Mouse (Mus musculus) adrenal gland, postnatal 10 days (tissue): ENCODE results near the gene Vcpkmt. TPM values are rescaled to one million over a fixed set of nuclear protein-coding genes. Genes with fewer than 3 reads are reported as not detected.
"Not testable (repeated sequence)": the region's sequence is repeated elsewhere in the genome, so short reads cannot be mapped to it uniquely, and the experiment has no call there.

Experiments used
- DNase-seq: peaks from one replicate; pipeline ENCODE4 v3.0.0; 2021; ENCODE audit warnings: mixed read lengths
- long read RNA-seq, 2 experiments: library from polyadenylated mRNA; stranded (forward); transcript quantifications; one replicate each; pipeline ENCODE4 v2.0.0; 2021
- total RNA-seq, 2 experiments: library from RNA; stranded (reverse); gene quantifications; 2 replicates each; pipeline ENCODE4 v1.2.3; 2021

Gene Vcpkmt
- 10 to 100 TPM; 10.7 to 10.8 TPM for total RNA-seq
- long read RNA-seq, experiment 1, transcript Vcpkmt-201 (6 exons, 1,027 nt) = major isoform, 5 of 10 reads
- long read RNA-seq, experiment 1, partial matches to known transcripts = 3 of 10 reads
- long read RNA-seq, experiment 1, other reads (novel, unspliced or antisense) = 2 of 10 reads
- long read RNA-seq, experiment 2, partial matches to known transcripts = 1 of 7 reads
- long read RNA-seq, experiment 2, other reads (novel, unspliced or antisense) = 3 of 7 reads

DNA sequence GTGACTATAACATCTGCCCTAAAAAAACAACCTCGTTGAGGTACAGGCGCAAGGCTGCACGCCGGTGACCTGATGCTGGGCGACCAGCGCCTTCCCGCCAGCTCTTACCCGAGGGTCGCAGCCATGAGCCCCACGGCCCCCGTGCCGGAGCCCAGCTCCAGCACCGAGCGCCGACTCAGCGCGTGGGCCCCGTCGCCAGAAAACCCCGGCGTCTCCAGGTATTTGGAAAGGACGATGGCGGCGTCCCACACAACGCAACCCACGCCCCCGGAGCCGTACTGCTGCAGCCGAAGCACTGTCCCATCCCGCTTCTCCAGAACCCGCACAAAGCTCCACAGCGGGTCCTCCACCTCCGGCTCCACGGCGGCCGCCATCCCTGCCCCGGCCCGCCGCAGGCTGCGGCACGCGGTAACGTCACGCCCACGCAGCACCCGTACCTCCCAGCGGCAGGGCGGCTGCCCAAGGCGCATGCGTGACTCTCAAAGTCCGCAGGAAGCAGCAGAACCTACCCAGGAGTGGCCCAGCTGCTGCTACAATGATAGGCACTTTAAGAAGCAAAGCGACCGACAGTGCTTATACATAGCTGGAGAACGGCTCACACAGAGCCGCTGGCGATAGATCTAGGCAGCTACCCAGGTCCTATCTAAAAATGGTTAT, at the start of gene Vcpkmt:
TSS of gene Vcpkmt (minus strand) at position 416 of the 657 bp plus-strand sequence.
- peak; percentile 91 for DNase-seq

DNA sequence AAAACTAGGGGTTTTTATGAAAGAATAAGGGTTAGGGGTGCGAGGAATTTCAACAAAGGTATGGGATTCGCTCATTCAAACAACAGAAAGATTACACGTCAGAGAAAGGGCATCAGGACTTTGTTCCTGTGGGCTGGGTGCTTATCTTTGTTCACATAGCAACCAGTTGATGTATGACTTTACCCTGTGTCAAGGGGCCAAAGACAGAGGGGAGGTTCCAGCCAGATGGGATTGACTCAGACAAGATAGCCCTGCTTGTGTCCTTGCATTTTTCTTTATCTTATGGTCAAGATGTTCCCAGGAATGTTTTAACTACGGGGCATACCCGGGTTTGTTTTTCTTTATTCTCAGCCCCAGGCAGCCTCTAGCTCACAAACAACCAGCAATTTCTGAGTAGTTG, 35.8 kb upstream of the Vcpkmt start:
- not testable (repeated sequence) for DNase-seq

DNA sequence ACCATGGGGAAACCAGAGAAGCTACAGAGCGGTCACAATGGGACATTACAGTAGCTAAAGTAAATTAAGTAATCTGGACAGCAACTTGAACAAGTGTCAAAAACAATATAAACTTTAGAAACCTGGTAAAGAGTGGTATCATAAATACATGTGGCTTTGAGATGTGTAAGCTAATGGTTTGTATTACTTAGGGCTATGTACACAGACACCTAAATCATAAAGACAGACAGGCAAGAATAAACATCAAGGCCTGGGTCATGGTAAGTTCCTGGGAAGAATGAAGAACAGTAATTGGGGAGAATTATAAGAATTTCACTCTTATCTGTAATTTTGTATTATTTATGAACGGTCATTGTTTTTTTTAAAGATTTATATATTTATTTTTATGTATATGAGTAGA, 21.5 kb upstream of the Vcpkmt start:
- no peak for DNase-seq

DNA sequence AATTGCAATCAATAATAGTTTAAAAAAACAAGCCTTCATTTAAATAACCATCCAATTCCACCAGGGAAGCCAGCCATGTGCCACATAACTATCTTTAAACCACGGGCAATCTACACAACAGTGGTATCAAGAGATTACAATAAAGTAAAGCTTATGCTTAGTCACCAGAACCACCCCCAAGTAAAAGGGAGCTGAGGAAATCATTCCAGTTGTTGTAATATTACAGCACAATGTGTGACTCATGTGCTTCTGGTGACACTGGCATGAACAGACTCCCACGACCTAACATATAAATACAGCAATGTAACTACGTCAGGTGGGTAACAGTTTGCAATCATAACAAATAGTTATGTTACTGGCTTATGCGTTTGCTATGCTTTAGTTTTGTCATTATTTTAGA, 14.6 kb upstream of the Vcpkmt start:
- DNase-seq = no peak

DNA sequence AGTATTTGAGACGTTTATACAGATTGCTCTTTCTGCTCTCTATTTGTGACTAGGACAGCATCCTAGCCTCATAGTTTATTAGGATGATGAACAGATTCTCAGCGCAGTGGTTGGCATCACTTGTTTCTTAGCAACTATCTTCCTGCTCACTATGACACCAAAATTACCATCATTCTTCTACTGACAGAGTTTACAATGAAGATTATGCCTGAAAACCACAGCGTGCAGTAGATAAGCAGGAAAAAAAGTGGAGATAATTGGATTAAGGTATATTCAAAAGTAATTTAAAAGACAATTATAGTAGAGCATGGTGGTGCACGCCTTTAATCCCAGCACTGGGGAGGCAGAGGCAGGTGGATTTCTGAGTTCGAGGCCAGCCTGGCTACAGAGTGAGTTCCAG, 10.3 kb upstream of the Vcpkmt start:
- DNase-seq = no peak

DNA sequence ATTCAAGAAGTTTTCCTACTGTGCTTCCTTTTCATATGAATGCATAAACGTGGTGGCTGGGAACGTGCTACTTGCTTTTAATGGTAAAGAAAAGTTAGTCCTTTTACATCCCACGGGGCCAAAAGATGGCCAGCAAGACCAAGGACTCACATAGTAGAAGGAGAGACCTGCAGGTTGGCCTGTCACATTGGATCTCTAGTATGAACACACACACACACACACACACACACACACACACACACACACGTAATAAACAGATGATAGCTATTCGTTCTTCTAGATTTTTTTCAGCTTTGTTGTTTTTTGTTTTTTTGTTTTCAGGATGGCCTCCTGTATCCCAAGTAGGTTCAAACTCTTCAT, 422 bp upstream of the Vcpkmt start:
- DNase-seq = no peak

DNA sequence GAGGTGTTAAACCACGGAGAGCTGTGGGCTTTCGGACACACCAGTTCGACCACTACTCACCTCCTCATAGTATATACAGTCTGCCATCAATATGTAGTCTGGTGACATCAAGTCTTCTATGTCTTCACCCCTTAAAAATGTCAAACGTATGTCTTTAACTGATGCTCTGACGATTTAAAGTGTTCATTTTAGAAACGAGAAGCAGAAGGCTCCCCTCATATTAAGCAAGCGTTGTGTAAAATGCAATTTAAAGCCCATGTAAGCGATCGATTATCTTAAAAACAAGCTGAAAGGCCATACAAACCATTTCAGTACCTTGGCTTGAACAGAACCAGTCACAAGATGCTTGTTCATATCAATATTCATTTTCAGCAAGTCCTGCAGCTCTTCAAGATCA, 614 bp downstream of the Vcpkmt start:
- DNase-seq = no peak

DNA sequence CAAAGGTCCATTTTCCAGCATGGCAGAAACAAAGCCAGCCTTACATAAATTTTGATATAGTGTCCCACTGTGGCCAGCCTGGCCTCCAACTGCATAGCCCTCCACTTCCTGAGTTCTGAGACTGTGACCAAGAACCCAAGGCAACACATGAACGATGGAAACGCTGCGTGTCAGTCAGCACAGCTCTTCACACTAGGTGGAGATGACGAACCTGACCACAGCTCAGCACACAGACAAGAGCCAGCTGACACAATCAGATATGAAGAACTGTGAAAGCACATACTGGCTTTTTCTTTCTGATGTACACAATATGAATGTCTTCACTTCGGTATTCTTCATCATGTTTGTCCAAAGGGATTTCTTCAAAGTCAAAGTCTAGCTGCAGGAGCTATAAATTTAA, 3.2 kb downstream of the Vcpkmt start:
- DNase-seq = no peak

DNA sequence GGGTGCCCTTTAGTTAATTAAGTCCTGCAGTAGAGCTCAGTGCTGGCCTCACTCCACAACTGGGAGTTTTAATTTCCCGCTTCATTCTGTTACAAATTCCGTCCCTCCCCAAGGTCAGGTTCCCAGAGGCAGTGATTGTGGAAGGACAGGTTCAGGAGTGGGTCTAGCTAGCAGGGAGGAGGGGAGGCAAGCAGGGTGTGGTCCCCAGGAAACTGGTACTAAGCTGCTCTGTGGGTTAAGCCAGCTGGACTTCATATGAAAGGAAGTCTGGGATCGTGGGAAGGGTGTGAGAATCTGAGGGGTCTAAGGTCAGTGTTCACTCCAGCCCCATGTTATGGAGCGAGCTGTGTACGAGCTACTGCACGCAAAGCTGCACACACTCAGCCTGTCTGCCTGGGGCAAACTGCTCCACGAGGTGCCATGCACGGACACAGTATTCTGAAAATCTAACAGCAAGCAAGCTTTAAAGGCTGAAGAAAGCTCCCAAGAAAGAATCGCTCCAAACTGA, 6.7 kb downstream of the Vcpkmt start:
- DNase-seq = no peak

DNA sequence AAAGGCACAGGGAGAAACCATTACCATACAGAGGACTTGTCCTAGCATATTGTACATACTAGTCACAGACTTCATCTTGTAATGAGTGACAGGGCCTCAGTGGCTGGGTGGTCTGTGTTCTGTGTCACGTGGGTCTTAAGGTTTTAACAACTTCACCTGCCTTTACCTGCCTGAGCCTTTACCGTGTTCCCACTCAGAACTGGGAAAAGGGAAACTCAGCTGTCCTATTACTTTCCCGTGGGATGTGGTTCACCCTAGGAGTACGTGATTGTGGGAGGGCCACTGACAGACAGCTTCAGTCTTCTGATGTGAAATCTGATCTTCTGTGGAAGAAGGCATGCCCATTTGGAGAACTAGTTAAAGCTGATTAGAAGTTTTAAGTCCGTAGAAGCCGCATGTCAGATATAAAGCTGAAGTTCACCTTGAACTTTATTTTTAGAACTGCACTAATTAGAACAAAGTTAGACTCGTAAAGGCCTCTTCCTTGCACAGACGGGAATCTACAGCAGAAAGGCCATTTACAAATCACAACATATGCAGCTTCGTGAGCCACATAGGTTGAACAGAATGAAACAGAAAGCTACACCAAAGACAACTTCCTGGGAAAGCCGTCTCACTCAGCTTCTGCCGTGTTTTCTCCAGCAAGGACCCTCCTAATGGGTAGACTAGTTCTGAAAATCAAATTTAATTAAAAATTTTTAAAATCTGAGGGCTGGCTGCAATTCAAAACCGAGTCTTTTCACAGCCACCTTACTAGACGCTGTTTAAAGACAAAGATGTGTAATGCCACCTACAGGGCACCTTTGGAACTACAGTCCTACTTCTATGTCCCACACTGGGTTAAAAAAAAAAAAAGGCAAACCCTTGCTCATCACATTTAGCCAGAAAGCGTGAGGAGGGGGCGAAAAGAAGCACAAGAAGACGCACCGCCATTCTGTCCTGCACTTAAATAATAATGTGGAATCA, 8.6 kb downstream of the Vcpkmt start:
- DNase-seq = peak; percentile 88

DNA sequence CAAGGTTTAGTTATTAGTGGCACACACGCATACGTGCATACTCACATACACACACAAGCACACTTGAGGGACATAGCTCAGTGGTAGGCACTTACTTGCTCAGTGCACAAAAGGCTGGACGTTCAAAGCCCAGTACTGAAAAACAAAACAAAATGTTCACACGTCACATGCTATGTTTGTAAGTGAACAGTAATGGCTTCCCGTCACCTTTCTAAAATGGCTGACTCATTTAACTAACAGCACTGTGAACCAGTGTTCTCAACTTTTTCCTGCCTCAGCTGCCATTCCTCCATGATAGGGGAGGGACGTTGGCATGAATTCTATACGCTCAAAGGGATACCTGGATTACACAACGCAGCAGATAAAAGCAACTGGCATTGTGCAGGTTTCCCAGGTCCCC, 9.6 kb downstream of the Vcpkmt start:
- DNase-seq = no peak

DNA sequence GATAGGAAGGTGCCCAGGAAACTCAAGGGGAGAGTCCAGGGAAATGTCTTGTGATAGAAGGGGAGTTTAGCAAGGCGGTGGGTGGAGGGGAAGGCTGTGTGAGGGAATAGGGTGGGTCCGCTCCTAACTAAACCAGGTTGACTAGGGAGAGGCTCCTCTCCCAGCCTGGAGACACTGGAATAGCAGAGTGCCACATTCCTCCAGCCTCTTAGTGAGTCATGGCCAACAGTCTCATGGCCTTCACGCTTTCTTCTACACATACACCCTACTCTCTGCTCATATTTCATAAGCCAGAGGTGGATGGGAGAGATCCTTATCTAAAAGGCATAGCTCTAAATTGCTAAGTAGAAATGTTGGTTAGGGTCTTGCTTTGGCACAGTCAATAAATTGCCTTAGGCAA, 12.9 kb downstream of the Vcpkmt start:
- peak; percentile 33 for DNase-seq

DNA sequence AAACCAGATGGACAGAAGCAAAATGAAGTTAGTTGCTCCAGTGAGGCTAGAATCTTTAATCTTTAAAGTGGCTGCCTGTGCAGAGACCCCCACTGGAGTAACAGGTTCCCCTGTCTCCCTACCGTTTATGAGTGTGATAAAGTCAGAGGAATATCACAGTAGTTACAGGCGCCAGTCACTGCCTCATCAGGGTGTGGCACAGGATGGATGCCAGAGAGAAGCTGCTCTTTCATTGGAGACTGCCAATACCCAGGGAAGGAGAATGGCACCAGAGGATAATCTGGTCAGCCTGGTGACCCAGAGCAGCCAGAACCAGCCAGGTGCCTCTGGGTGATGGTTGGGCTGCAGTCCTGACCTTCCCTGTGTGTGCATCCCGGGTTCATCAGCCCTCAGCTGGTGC, 14.6 kb downstream of the Vcpkmt start:
- no peak for DNase-seq

DNA sequence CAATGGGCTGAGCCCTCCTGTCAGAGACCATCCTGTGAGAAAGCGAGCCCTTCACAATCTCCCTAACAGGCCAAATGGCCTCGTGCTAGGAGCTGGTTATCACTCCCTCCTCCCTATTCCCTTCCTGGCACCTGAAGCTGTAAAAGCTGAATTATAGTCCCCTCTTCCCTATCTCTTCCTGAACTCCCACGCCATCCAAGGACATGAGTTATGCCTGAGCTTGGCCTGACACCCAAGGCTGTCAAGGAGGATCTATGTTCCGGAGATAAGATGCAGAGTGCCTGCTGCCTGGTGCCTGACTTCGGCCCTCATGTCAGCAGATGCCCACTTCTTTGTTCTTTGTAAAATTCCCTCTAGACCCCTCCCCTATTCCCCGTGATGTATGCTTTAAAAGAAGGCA, 21.8 kb downstream of the Vcpkmt start:
- peak; percentile 36 for DNase-seq

DNA sequence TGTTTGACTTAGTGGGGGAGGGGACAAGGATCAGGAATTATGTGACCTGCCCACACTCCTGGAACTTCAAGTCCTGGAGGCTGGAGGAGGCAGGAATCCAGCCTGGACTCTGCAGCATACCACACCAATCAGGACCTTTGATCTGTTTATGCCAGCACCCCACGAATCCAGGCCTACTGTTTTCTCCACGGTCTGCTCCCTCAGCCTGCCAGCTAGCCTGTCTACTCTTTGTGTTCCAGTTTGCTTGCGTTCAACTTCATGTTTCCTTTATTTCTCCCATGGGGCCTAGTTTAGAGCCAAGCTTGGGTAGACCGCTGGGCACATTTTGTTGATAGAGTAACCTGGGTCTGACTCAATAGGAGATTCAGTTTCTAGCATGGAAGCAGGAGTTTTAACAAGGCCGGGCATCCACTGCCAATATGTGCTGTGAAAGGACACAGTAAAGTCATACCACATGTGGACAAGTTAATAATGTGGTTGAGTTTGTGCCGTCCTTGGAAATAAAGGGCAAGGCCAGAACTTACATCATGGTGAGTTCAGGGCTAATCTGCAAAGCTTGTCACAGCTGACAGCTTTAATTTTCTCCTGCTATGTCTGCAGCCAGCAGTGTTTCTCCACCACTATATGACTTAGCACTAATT, 26.5 kb downstream of the Vcpkmt start:
- peak; percentile 59 for DNase-seq

DNA sequence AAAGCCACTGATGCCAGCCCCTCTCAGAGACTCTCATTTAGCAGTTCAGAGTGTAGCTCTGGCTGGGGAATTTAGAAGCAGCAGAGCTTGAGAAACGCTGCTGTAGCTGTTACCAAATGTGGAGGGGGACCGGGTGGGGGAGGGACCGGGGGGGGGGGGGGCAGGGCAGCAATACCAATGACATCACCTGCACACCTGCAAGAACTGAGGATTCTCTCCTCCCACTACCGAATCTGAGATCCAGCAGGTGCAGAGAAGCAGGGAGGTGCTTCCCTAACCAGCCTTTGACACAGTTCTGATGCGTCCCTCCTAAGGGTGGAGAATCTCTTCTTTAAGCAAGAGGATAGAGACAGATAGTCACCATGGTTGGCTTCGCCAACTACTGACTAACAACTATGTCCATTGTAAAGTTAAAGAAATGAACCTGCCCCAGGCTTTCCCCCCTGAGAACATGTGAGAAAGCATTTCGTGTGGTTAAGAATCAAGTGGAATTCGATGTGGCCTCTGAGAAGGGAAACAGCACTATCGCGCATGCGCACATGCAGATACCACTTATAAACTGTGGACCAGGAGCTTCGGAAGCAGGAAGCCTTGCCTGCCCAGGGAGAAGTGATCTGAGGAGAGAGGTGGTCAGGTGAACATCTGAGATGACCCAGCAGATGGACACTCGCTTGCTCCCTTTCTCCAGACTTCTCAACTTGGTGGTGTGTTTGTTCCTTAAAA, 37.2 kb downstream of the Vcpkmt start:
- no peak for DNase-seq

DNA sequence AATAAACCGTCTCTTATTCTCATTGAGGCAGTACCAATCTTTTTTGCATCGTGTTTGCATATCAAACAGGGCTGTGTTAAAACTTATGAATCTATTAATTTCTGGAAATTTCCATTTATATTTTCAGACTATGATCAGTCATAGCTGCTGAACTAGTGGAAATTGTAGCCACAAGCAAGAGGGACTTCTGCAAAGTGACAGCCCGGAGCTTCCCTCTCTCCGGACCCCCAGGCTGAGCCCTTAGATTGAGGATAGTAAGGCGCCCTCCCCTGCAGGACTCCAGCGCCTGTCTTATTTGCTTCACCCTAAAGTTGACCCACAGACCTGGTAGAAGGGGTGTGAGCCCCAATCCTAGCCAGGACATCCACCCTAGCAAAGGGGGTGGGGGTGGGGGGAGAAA, 37.8 kb downstream of the Vcpkmt start:
- no peak for DNase-seq

DNA sequence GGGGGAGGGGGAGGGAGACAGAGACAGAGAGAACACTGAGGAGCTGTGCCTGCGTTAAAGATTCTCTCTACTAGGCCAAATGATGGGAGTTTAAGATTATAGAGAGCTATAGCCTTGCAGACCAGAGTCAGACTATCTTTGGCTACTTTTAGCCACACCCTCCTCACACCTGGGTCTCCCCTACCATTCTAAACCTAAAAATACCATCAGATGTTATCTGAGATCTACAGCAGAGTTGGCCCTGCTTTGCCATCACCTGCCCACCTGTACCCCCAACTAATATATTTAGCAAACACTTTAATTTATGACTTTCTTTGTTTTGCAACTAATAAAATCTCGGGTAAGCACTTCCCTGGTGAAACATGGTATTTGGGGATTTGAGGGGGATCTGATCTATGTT, 38.3 kb downstream of the Vcpkmt start:
- DNase-seq = no peak

DNA sequence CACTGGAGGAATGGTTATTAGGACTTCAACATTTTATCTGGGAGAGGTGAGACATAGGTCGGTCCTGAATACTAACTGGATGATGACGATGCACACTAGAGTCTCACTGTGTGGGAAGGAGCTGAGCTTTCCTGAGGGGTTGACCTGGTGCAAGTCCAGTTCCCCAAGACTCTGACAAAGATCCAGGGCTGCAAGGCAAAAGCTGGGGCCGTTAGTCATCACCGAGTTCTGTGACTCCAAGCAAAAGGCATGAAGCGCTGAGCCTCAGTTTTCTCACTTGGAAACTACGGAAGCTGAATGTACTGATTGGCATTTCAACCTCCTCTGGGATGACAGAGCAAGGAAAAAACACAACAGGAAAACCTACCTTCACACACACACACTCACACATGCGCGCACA, 40.5 kb downstream of the Vcpkmt start:
- no peak for DNase-seq

DNA sequence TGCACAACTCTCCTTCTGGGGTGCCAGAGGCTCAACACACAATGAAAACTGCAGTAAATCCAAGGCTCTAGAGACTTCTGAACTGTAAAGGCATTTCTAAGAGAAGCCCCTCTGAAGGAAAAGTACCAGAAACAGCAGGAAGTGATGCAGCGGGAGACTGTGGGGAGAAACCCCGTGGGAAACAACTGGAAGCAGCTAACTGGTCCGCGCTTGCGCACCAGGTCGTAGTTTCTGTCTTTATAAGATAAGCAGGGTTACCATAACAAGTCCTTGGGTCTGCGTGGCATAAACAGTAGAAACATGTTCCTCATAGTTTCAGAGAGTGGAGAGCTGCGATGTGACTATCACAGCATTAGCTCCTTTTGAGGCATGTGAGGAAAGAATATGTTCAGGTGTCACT, 41.2 kb downstream of the Vcpkmt start:
- DNase-seq = no peak

DNA sequence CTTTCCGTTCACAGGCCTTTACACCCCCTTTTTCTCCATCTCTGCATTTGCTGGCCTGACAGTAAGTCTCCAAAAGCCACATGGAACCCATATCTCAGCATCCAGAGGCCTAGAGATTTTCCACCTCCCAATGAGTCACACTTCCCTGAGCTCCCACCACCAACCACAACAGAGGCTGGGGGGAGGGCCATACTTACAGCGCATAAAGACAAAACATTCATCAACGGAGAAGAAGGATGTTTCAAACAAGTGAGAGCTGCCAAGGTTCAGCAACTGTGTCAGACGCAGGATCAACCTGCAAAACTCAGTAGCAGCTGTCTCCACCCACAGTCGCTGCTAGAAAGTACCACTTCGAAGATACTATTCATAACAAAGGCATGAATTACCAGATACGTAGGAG, 43.5 kb downstream of the Vcpkmt start:
- DNase-seq = no peak
